Mouse (Mus musculus) naive thymus-derived CD4-positive, alpha-beta T cell, adult 2 months (primary cell): ENCODE measurements around the gene Olfr1438-ps1.
"Not testable (repeated sequence)": the region's sequence is repeated elsewhere in the genome, so short reads cannot be mapped to it uniquely, and the experiment has no call there.

Experiments
- DNase-seq: peaks from one replicate; pipeline ENCODE4 v3.0.0-alpha.2; 2011; ENCODE audit warnings: low read depth

The Olfr1438-ps1 gene

GRCm38 (mm10) chr19:12335810-12336209, at the start of gene Olfr1438-ps1:
TSS of gene Olfr1438-ps1 (minus strand) at chr19:12335910.
- no peak for DNase-seq

GRCm38 (mm10) chr19:12374465-12375025, 38.8 kb upstream of the Olfr1438-ps1 start:
- no peak for DNase-seq

- DNase-seq = no peak
These were observed 37.3 kb upstream of the Olfr1438-ps1 start for GRCm38 (mm10) chr19:12373004-12373403.

- DNase-seq = no peak
These were observed 10.7 kb downstream of the Olfr1438-ps1 start, which contains the start of gene Olfr1437 for GRCm38 (mm10) chr19:12325001-12325400. TSS of gene Olfr1437 (minus strand) at chr19:12325101.

- DNase-seq = not testable (repeated sequence)
These were observed 36.7 kb downstream of the Olfr1438-ps1 start, which contains the start of gene Olfr1436 for GRCm38 (mm10) chr19:12299030-12299429. TSS of gene Olfr1436 (minus strand) at chr19:12299130.

GRCm38 (mm10) chr19:12292979-12293378, 42.7 kb downstream of the Olfr1438-ps1 start:
- no peak for DNase-seq

GRCm38 (mm10) chr19:12279554-12279953, 56.2 kb downstream of the Olfr1438-ps1 start, which contains the start of gene Olfr1434:
TSS of gene Olfr1434 (plus strand) at chr19:12279854.
- DNase-seq = no peak
